Mouse (Mus musculus): ENCODE data around the gene Pla2g2f. TPM values are rescaled to one million over a fixed set of nuclear protein-coding genes. Genes with fewer than 3 reads are reported as not detected.

Gene Pla2g2f
- total RNA-seq (2023), result not detected

GRCm38 (mm10) chr4:138757416-138757815 lies at the start of gene Pla2g2f:
Gene Pla2g2f (minus strand): TSS chr4:138757626.

GRCm38 (mm10) chr4:138775435-138775834 lies 18.0 kb upstream of the Pla2g2f start, which contains the start of gene Pla2g2d:
Gene Pla2g2d (plus strand): TSS chr4:138775735.

GRCm38 (mm10) chr4:138737031-138737430 lies 20.4 kb downstream of the Pla2g2f start, which contains the start of gene Ubxn10:
Gene Ubxn10 (minus strand): TSS chr4:138737167.

GRCm38 (mm10) chr4:138724354-138725126 lies 32.9 kb downstream of the Pla2g2f start, which contains the start of gene Pla2g2c:
Gene Pla2g2c (plus strand): TSS chr4:138724792.

Other genes starting within 250 kb of the Pla2g2f start
- gene Vwa5b1, start 121.7 kb downstream of the Pla2g2f start, total RNA-seq (2023), result not detected
- not detected for gene Pla2g2c, start 32.8 kb downstream of the Pla2g2f start, total RNA-seq (2023)
- gene Ubxn10, start 20.5 kb downstream of the Pla2g2f start, total RNA-seq (2023), result under 1 TPM; 0.20 to 0.24 TPM
- 1 to 10 TPM in 1 of 2 experiments, under 1 TPM in 1; 0.65 to 1.3 TPM for gene Pla2g2d, start 18.1 kb upstream of the Pla2g2f start, total RNA-seq (2023)
- gene Pla2g5, start 105.9 kb upstream of the Pla2g2f start, total RNA-seq (2023), result not detected
- gene Gm13030, start 116.3 kb upstream of the Pla2g2f start, total RNA-seq (2023), result not detected
- gene Pla2g2e, start 120.3 kb upstream of the Pla2g2f start, total RNA-seq (2023), result not detected
- gene Otud3, start 156.3 kb upstream of the Pla2g2f start, total RNA-seq (2023), result 10 to 100 TPM in 1 of 2 experiments, 1 to 10 TPM in 1; 9.8 to 12.9 TPM
- not detected for gene Rnf186, start 209.5 kb upstream of the Pla2g2f start, total RNA-seq (2023)
- 10 to 100 TPM; 48.0 to 53.6 TPM for gene Tmco4, start 215.3 kb upstream of the Pla2g2f start, total RNA-seq (2023)